Mouse (Mus musculus) kidney, adult 9 months (tissue): ENCODE results near the gene Slc25a22.

ENCODE experiments used
- DNase-seq: peaks from one replicate; pipeline ENCODE4 v3.0.0; 2022

Gene Slc25a22

DNA sequence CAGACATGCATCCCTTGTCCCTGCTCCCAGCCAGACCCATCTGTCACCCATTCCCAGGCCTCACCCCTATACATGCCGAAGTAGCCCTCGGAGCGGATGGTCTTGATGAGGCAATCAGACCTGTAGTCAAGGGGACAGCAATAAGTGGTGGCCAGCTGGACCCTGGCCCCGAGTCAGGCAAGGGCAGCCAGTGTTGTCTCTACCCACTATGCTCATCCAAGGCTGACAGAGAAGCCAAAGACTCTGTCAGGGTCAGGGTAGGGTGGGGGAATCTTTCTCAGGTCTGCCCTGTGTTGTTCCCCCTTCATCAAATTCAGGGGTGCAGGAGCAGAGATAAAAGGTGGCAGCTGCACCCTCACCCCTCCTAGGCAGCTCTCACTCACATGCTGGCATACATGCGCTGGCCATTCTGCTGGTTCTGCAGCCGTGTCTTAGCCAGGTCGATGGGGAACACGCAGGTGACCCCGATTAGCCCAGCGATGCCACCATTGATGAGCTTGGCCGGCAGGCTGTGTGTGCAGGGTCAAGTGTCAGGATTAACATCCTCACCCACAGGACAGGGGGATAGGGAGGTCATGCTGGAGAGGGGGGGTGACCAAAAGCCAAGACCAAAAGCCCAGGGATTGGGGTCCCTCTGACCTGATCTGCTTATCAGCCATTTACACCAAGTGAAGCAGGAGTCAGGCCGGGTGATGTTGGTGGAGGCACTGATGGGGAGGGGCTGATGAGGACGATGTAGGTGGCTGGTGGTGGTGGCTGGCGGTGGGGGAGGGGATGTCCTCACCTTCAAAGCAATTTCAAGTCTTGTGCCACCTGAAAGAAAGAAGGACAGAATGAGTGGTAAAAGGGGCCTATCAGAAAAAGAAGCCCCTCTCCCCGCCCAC is 3.9 kb downstream of the Slc25a22 start:
- no peak for DNase-seq

DNA sequence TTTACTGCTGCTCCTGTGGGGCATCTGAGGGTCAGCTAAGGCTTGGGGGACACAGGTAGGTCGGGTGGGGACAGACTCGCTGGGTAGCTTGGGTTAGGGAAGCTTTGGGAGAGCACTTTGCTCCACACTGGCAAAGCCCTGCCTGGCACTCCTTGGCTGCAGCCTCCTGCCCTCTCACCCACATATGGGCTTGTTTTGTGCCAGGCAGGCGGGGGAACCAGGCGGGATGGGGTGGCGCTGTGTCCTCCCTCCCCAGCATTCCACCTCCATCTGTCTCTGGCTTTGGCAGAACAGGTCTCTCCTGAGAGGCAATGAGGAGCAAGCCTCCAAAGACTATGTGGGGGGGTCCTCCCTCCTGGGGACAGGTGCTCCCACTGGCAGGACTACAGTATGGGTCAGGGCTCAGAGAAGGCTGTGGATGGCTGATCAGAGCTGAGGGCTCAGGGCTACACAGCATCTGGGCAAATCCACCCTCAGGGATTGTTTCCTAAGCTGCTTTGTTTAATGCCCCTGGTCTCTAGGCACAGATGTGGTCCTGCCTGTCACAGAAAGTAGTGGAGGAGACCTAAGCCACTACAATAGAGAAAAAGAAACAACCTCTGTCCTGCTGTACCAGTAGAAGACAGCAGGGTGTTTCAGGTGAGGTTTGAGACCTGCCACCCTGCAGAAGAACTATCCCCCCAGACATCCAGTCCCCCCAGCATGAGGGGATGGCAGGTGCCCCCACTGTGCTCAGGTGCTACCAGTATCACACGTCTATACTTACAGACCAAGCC is 4.8 kb downstream of the Slc25a22 start:
- peak; percentile 83 for DNase-seq

DNA sequence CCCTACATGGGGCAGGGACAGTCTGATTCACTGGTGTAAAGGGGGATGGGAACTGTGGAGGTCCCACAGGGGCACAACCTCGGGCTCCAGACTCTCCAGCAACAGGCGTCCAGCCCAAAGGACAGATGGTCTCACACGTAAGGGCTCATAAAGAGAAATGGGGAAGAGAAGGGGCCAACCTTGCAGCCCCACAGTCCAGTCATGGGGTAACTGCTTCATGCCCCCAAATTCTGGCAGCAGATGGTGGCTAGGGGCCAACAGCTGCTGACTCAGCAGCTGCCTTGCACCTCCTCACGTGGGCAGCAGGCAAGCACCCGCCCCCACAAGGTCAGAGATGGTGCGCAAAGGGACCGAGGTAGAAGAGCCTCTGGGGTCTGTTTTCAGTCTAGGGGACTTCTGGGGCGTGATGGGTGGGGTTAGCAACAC is 5.5 kb downstream of the Slc25a22 start:
- DNase-seq: no peak

DNA sequence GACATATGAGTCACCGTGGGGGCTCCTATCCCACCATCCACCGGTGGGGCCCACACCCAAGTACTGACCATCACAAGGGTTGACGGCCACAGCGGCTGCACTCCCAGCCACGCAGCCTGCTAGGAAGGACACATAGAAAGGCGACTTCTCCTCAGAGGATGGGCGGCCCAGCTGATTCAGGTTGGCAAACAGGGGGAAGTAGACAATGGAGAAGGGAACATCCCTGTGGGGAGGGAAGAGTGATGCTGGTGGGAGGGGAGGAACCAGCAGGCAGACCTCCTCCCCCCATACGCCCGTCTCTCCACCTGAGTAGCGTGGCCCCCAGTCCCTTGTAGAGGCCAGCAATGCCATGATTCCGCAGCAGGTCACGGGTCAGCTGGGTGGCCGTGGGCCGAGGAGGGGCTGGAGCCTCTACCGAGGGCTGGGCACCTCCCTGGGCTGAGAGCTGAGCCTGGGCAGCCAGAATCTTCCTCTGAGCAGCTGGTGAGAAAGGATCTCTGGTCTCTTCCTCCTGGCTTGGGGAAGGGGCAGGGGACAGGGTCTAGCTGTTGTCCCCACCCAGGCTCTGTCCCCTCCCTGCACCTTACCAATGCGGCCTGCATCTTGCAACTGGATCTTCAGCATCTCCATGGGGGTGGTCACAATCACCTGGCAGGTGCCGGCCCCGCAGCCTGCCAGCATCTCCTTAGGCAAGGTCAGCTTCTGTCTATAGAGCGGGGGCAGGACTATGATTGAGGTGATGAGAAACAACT is 6.1 kb downstream of the Slc25a22 start:
- no peak for DNase-seq

DNA sequence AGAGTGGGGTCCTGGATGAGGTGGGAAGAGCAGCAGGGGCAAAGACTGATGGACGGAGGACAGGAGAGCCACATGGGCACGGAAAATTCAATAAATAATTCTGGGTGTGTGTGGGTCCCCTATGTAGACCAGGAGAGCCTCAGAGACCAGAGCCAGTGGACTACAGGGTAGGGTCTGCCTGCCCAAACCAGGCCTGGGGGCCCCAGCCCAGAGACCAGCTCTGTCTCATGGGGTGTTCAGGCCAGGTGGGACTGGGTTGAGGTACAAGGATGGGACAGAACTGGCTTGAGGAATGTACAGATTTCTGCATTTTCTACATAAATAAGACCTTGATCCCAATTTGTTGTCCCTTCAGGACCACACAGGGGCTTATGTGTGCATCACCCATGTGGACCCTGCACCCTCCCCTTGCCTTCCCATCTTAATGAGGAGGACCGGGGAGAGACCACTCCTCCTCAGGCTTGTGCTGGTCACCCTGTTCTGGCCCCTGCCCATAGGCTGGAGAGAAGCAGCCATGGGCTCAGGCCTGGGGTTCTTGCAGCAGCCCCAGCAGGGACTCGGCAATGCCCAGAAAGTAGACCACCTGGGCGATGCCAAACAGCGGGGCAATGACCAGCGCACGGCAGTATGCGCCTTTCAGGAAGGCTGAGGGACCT is 7.0 kb downstream of the Slc25a22 start:
- DNase-seq: no peak

DNA sequence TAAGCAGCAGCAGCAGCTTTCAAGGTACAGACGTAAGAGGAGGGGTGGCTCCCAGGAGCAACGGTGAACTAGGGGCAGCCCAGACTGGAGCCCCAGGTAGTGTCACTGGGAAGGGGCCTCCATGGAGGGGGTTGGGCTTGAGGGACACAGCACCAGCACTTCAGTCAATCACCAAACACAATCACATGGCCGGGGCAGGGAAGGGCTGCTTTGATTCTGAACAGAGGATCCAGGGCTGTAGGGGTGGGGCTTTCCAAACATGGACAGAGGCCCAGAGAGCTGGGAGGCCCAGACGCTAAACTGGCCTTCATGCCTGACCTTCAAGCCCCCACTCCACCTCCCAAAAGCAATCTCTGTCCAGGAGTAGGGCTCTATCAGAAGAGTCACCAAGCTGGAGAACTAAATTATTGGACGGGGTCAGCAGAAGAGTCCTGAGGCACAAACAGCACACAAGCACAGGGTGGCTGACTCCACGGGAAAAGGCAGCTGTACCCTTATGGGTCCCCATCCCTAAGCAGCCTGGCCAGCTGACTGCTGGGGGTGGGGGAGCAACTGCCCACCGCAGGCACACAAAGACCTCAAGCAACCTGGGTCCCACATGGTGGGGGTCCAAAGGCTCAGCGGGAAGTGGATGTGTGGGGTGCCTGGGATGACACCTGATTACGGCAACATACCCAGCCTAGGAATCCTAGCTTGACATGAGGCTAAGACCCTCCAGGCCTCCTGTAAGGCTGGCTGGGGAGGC is 7.7 kb downstream of the Slc25a22 start:
- DNase-seq: no peak

DNA sequence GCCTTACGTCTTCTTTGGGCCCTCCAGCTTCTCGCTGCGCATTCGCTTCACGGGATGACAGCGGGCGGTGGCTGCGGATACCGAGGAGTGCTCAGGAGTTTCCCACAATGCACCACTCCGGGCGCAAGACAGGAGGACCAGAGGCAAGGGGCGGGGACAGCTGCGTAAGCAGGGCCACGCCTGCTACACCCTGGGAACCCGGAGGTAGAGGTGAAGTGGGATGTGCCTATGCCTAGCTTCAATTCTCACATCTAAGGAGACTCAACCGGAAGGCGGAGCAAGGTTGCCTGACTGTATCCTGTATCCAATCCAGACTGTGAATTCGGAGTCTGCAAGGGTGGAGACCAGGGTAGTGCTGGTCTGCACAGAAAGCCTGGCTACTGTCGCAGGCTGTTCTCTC is 8.4 kb downstream of the Slc25a22 start, which contains the start of gene Cend1:
Cend1 (minus strand) TSS at position 182 of the 400 bp plus-strand sequence.
- peak; percentile 56 for DNase-seq

DNA sequence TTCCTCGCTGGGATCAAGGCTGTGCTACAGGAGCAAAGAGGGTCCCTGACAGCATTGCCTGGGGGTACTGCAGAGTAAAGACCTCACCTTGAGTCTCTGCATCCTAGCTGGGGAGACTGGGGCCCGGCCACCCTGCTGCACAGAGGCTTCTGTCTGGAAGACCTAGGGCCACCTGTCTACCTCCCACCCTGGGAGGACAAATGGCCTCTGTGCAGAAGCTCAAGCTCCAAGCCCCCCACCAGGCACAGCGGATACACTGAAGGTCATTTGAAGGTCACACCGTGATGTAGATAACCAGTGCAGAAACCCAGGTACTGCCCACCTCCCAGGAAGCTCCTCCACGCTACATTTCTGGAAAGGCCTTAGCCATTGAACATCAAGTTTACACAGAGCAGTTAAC is 9.0 kb downstream of the Slc25a22 start:
- DNase-seq: no peak

DNA sequence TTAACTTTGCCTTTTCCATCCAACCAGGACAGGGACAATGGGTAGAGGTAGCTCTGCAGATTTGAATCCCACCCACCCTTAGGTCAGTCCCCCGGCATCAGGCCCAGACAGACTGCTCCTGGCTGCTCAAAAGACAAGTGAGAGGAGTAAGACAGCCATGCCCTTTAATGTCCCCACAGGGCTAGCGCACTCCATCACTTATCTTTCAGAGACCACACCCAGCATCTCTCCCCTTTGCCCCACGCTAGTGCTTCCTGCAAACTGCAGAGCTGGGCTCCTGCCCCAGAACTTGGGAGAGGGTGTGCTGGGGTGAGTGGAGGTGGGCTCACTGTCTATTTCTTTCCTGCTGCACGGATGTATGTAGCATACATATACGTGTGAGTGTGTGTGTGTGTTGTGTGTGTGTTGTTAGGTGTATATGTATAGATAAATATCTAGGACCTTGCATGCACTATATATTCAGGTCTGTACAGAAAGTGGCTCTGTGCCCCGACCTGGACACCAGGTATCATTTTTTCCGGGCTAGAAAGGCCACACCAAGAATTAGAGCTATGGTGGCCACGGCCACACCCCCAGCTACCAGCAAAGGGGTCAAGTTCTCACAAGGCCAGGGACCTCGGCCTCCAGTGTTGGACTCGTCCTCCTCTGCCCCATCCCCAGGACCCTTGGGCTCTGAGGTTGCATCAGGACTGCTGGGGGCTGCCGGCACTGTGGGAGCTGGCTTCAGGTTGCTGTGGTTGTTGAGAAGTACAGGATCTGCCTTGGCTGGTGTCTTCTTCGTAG is 10.6 kb downstream of the Slc25a22 start:
- no peak for DNase-seq

DNA sequence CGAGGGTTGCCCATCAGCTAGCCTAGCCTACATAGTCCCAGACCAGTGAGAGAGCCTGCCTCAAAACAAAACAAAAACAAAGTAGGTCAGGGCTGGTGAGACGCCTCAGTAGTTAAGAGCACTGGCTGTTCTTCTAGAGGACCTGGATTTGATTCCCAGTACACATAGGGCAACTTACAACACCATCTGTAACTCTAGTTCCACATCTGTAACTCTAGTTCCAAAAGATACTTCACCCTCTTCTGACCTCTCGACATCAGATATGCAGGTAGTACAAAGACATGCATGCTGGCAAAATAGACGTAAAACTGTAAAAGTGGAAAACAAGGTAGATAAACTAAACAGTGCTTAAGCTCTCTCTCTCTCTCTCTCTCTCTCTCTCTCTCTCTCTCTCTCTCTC is 13.9 kb downstream of the Slc25a22 start:
- DNase-seq: no peak

DNA sequence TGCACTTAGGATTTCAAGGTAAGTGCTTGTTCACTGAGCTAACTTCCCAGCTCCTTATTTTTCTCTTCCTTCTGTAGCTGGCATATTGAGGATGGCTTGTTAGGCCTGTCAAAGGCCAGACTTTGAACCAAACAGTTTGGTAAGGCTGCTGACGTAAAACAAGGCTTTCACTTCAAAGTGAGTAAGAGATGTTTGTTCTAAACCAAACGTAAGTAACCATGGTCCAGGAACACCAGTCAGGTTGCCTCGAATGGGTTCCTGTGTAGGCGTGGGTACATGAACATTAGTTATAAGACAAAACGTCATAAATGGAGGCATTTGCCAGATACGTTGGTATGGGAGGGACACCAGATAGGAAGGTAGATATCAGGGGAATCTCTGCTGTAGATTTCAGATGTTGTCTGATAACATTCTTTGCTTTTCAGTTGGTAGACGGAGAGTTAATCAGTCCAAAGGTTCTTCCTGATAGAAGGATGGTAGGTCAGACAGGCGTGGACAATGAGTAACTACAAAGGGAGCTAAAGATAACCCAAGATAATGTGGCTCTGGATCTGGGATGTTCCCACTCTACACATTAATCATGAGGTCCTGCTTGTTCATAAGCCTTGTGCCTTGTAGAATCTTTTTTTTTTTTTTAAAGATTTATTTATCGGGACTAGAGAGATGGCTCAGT is 17.5 kb downstream of the Slc25a22 start:
- DNase-seq: no peak

DNA sequence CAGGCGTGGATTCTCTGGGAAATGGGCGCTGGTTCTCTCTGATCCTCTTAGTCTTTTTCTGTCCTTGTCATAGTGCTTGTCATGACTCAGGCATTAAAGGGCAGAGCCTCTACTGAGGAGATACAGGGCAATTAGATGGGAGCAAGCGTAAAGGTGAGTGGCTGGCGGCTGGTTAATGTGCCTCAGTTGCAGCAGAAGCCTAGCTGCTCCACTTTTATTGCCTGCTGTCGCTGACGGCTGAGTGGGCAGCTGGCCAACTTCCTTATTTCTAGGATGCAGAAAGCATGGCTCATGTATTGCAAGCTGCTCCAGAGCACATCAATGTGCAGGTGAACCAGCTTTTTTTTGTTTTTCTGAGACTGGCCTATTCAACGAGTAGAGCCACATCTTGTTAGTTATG is 18.7 kb downstream of the Slc25a22 start:
- DNase-seq: no peak

DNA sequence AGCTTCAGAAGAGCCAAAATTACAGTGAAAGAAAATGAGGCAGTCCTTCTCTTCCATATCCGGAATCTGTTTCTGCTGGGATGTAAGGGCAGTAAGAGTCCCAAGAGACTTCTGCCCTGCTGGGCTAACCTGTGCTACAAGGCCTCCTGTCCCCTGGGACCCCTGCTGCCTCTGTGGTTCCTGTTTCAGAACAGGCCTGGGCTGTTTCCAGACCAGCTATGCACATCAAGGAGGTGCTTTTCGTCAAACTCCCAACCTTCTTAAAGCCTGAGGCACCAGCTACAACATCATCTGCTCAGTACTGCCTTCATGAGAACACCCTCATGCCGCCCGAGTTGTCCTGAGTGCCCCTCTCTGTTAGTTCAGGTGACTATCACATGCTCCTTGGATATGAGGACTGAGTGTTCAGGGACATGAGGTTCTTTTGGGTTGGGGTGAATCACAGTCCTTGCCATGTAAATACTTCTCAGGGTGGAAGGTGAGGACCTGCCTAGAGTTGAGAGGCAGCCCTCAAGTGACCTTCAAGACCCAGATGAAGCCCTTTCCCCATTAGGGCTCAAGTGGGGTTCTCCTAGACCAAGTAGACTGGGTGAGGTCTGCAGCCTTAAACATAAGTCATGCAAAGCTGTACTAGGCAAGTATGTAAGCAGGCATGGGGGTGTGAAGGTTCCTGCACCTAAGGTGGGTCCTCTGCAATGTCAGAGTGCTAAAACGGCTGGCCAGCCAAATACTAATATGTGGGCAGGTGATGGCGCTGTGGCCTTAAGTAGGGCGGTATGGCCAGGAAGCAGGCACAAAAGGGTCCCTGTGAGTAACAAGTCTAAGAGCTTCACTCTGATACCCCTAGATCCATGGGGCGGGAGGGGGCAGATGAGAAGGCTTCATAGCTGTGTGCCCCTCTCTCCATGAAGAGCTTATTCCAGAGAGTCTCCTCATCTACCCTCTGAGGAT is 19.7 kb downstream of the Slc25a22 start:
- no peak for DNase-seq

DNA sequence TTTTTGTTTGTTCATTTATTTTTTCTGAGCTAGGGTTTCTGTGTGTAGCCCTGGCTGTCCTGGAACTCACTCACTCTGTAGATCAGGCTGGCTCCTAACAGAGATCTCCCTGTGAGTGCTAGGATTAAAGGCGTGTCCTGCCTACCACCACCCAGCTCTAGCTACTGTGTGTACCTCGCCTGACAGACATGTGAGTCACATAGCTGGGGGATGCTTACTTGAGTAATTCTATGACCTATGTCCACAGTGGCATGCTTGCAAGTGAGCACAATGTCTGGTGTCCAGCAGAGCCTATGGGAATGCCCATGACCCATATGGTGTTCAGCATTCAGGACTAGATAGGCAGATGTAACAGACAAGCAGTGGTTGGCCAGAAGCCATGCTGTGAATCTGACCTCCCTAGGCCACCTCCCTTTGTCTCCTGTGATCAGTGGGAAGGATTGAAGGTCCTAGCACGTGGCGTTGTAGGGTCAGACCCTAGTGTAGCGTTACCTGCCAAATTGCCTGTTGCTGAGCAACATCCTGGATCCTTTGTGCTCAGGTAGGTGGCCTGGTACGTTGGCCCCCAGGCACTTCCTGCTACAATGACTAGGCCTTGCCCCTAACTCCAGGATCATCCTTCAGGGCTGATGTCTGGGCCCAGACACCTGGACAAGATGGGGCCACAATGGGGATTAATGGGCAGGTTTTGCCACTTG is 21.4 kb downstream of the Slc25a22 start:
- no peak for DNase-seq

DNA sequence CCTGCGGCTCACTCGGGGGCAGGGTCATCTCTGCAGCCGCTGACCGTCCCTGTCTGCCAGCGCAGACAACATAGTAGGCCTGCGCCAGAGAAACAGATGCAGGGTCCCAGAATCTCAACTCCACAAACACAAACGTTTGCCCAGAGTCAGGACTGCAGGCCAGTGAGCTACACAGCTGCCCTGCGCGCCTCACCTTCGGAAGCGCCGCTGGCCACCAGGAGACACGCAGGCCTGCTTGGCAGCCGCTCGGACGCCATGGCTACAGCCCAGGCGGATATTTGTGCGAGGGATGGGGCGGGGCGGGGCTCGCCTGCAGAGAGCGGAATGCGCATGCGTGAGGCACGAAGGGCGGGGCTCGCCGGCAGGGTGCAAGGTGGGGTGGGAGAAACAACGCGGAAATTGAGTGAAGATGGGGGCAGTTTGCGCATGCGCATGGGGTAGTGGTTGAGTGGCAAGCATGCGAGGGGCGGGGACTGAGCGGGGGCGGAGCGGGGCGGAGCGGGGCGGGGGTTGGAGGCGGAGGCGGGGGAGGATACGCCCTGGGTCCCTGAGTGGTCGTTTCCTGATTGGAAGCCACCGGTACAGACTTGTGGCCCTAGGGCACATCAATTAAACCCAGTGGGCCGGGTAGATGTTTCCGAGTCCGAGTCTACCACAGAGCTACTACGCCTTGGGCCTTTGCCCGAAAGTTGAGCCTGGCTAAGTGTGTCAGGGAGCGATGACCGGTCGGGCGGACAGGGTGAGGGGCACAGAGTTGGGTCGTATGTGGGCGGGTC is 23.7 kb downstream of the Slc25a22 start, which contains the start of gene Gatd1:
Gatd1 (minus strand) TSS at position 328 of the 776 bp plus-strand sequence.
- peak; percentile 99 for DNase-seq

DNA sequence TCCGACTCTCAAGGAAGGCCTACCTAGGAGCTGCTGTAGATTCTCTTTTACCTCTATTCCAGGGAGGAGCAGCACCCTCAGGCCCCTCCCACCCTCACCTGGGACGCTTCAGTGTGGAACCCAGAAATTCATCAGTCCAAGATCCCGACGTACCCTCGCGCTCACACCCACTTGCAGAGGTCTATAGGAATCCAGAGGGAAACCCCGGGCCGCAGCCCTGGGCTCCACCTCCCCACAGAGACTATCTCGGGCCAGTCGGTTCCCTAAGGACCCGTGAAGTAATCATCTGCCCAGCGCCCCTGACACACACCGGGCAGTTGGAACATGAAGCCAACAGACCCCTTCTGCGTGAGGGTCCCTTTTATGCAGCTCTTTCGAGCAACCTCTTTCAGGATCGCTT is 24.4 kb downstream of the Slc25a22 start:
- no peak for DNase-seq

DNA sequence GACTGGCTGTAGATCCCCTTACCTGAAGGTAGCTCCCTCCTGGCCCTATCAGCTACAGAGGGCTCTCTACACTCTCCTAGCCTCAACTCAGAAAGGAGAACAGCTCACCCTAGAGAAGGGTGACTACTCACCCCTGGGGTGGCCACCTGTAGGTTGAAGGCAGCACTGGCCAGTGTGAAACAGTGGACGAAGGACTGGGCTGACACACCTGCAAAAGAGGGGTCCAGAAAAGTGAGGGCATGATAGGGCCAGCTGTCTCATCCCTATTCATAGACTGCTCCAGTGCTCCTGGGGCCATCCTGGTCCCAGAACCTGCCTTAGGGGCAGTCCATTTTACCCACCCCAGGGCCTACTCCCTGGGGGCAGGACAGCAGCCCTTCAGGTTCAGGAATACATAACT is 26.0 kb downstream of the Slc25a22 start:
- no peak for DNase-seq

DNA sequence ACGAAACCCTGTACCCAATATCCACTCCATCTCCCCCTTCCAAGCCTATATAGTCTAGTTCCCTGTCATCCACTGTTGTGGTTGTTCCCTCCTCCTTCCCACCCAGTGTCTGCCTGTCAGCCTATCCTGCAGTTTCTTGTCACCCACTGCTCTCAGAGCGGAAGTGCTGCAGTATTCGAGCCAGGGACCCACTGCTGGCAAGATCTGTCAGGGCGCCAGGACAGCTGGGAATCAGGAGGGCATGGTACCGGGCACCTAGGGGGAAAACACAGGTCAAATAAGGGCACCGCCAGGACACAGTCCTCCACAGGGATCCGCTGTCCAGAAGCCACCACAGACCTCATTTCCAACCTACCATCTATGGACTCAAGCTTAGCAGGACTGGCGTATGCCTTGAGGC is 27.1 kb downstream of the Slc25a22 start:
- DNase-seq: no peak
